Mouse (Mus musculus): Measurements from ENCODE around the gene Galnt9.
A peak's percentile ranks its signal among the peaks of the same experiment; 100 is the strongest.

Galnt9 gene

DNA sequence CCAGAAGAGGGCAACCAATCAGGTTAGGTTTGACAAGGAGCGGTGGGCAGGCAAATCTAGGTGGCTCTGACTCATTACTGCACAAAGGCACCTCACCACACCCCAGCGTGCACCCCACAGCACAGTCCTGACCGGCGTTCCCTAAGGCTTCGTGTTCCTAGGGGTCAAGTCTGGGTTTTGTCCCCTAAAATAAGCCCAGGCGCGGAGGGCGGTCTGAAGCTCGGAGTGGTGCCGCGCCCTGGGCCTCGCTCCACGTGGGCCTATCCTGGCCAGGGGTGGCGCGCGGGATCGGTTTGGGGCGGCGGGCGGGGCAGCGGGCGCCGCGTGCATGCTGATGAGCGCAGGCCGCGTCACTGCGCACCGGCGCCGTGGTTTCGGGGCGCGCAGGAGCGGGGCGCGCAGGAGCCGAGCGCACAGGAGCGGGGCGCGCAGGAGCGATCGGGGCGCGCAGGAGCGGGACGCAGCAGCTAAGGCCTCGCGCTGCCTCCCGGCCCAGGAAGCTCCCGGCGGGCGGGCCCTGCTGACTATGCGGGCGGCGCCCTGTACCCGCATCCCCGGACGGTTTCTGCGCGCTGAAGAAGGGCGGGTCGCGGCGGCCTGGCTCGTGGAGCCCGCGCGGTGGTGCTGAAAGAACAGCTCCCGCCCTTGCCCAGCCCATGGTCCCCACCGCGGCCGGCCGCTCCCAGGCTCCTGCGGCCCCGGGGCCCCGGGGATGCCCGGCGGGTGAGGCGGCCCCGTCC, at the start of gene Galnt9:
Gene Galnt9, plus strand, starts transcription at position 405 of the 740 bp plus-strand sequence.
- DNase-seq (ENCODE audit: low read depth, low spot score), result no peak

DNA sequence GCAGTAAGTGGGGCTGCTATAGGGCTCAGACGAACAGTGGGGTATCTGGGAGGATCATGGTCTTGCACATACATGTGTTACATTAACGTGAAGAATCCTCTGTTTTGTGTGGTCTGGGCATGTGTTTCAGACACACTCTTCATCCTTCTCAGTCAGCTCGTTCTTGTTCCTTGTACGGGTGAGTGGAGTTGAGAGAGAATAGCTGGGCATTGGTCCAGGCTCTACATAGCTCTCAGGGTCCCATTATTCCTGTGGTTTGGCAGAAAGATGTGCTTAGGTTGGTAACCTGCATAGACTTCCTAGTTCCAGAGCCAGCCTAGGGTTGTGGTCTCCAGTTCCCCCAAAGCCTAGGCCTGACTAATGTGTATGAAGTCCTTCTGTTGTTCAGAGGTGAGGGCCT, 49.8 kb upstream of the Galnt9 start:
- no peak for DNase-seq (ENCODE audit: low read depth, low spot score)

DNA sequence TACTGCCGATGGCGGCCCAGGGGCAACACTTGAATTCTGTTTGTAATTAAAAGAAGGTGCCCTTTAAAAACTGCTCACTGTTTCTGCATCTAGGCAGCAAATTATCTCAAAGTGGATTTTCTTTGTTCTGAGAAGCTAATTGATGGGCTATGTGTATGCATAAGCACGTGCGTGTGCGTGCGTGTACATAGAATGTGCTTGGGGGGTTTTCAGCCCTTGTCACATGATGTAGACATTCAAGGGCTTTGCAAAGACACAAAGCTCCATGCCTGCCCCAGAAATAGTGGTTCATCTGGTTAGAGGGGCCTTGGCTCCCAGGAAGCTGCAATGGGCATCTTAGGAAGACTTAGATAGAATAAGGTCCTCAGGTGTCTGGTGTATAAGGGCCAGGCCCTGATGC, 49.1 kb upstream of the Galnt9 start:
- no peak for DNase-seq (ENCODE audit: low read depth, low spot score)

DNA sequence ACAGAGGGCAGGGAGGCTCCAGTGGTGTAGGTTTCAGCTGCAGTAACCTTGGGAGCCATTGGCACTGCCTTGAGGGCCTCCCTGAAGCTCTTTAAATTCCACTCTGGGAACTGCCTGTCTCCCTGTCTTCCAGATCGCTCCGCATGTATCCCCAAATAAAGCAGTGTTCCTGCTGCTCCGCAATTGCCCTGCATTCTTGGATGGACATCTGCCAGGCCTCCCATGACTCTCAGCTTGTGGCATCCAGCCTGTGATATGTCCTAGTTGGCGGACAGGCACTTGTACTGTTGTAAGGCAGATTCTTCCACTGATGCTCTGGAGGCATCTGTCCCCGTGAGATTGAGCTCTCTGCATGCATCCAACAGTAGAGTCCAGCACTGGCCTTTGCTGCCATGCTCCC, 46.6 kb upstream of the Galnt9 start:
- peak; percentile 24 for DNase-seq (ENCODE audit: low read depth, low spot score)

DNA sequence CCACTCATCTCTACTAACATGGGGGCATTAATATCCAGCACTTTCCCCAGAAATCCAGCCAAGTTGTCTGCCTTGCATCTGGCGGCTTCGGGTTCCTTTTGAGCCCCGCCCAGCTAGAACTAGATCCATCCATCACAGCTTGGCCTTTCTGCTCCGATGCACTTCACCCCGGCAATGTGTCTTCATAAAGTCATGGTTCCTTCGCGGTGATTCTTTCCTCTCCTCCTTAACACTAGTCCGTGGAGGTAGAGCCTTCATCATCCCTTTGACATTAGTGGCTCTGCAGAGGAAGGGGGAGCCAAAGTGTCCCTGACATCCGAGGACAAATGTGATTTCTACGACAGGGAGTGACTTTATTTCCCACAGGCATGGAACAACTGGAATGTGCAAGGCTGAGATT, 46.1 kb upstream of the Galnt9 start:
- DNase-seq (ENCODE audit: low read depth, low spot score), result no peak

DNA sequence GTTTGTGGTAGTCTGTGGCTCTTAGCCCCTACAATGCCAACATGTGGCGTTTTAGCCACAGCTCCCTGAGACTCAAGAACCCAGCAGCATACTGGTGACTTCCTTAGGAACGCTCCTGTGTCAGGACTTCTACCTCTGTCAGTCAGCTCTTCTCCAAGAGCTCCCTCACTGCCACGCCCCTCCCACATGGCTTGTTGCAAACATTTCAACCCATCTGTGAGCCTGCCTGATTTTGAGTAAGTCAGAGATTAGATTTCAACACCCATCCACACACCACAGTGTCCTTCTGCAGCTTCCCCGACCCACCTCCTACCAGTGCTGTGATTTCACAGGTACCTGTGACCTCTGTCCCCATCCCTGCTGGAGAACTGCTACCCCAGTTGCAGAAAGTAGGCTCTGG, 43.9 kb upstream of the Galnt9 start:
- no peak for DNase-seq (ENCODE audit: low read depth, low spot score)

DNA sequence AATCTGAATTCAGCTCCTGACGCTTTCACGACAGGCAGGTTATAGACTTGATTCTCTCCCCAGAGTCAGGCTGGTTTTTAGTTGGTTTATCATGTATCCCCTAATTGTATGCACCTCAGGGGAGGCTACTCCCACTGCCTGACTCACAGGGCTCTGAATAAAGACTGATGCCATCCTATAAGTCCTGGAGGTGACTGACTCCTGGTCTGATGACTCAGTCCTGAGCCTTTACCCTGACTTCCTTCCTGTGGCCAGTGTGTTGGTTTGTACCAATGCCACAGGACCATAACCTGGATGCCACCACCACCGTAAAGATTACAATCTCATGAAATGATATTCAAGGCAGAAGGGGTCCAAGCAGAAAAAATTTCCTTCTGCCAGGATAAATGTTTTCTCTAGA, 40.8 kb upstream of the Galnt9 start:
- DNase-seq (ENCODE audit: low read depth, low spot score), result no peak

DNA sequence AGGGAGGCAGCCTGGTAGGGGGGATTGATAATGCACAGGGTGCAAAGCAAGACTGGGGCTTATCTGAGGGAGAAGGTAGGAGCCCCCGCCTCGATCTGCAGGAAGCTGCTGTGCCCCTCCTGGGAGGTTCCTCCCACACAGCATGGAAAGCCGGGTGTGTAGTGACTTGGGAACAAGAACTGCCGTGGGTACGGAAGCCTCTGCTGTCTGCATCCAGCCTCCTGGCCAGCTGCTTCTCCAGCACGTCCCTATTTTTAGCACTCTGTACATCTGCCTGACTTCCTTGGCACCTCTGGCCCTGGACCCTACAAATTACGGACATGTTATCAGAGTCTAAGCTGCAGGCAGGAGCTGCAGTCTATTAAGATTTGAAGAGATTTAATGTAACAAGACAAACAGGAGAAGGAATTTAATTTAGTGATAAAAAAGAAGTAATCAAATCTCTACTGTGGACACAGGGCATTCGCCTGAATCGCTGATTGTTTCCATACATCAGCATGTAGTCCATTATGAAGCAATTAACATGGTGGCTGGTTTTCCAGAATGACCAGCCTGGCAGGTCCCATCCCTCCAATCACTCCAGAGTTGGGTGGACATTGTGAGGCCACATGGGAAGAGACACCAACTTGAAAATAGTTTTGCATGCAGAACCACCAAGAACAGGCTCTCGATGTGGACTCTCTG, 38.4 kb upstream of the Galnt9 start:
- DNase-seq (ENCODE audit: low read depth, low spot score), result no peak

DNA sequence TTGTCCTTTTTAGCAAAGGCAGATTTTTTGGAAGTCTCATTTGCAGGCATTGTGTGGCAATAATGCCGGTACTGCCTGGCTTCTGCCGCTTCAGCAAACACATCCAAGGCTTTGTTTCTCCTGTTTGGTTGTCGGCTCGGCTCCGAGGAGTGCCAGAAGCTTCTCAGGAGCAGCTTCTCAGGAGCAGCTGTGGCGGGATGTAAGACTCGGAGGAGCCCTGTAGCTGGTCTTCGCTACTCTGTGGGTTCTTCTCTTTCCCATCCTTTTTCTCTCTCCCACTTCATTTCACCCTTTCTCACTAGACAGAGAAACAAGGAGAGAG, 37.9 kb upstream of the Galnt9 start:
- no peak for DNase-seq (ENCODE audit: low read depth, low spot score)

DNA sequence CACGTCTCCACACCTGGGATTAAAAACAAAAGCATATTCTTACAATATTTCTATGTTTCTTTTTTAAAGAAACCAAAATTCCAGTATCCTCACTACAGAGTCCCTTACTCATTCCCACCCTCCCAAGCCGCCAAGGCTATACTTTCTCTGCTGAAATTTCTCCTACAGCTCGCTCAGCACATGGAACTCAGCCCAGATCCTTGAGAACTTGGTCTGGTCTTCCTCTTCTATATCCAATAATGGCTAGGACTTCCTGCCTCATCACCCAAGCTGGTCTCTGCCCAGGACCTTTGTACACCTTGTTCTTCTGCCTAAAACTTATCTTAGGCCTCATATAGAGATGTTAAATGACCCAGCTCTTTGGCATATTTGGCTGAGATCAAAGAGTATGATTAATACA, 37.3 kb upstream of the Galnt9 start:
- DNase-seq (ENCODE audit: low read depth, low spot score), result no peak

DNA sequence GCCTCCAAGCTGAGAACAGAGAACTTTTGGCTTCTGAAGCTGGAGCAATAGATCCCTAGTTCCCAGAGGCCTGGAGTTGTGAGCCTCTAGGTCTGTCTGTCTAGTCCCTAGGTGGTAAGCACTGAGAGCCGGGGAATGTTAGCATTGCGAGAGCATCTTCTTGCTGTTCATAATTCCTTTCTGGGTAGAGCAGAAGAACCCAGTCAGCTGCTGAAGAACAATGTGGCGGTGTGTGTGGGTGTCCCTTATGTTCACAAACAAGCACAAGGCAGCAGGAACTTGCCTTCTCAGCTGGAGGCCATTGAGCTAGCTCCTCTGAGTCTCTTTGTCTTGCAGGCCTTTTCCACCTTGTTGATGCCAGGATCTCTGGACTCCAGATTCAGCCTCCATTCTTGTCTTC, 36.2 kb upstream of the Galnt9 start:
- DNase-seq (ENCODE audit: low read depth, low spot score), result no peak

DNA sequence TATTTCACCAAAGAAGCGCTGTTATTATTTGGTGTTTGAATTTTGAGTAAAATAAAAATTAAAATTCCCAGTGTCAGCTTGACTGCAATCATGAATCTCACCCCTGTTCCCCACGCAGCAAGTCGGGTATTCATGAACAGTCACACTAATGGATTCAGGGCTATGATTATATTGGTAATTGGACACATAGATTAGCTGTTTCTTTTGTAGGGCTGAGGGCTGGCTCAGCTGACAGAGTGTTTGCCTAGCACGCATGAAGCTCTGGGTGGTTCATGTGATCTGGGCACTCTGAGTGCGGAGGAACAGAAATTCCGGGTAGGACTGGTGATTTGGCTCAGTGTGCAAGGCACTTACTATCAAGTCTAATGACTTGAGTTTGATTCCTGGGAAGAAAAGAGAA, 33.8 kb upstream of the Galnt9 start:
- no peak for DNase-seq (ENCODE audit: low read depth, low spot score)

DNA sequence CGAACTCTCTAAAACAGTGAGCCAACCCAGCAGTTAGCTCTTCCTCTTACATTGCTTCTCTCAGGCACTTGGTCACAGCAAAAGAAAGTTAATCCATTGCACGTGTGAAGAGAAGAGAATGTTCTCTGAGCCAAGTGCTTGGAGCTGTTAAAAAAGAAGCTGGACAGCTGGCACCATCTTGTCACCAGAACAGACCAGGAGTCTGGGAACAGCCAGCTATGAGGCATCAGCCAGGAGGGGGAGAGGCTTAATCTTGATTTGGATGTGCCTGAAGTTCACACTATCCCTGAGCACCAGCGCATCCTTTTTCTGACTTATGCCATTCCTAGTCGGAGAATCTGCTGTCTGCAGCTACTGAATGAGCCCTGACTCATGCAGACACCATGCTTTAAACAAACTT, 30.4 kb upstream of the Galnt9 start:
- no peak for DNase-seq (ENCODE audit: low read depth, low spot score)

DNA sequence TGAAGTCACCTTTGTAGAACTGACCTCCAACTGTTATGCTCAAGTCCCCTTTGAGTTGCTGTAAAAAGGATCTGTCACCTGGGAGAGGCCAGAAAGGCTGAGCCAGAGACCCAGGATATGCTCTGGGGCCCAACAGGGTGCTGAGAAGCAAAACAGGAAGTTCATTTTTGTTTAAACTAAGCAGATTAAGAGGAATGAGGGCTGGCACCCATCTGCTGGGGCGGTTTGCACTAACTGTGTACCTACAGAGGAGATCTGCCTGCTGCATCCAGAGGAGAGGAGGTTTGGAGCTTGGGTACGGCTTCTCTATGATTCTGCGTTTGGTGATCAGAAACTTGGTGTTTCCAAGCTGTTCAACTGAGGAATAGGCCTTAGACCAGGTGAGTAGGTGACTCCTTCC, 29.5 kb upstream of the Galnt9 start:
- DNase-seq (ENCODE audit: low read depth, low spot score), result no peak

DNA sequence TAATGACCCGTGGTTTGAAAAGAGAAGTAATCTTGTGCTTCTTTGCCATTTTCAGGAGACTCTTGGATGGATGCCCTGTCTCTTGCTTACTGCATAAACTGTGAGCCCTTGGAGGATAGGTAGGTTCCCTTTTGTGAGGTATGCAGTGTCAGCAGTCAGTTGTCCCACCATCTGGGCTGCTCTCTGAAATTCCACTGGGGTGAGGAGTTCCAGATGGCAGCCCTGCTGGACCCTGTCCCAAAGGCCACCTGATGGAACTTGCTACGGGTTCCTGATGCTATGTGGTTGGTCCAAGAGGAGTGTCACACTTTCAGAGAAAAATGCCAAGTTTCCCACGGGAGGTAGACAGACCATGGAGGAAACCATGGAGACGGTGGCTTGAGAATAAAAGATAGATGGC, 27.8 kb upstream of the Galnt9 start:
- no peak for DNase-seq (ENCODE audit: low read depth, low spot score)

DNA sequence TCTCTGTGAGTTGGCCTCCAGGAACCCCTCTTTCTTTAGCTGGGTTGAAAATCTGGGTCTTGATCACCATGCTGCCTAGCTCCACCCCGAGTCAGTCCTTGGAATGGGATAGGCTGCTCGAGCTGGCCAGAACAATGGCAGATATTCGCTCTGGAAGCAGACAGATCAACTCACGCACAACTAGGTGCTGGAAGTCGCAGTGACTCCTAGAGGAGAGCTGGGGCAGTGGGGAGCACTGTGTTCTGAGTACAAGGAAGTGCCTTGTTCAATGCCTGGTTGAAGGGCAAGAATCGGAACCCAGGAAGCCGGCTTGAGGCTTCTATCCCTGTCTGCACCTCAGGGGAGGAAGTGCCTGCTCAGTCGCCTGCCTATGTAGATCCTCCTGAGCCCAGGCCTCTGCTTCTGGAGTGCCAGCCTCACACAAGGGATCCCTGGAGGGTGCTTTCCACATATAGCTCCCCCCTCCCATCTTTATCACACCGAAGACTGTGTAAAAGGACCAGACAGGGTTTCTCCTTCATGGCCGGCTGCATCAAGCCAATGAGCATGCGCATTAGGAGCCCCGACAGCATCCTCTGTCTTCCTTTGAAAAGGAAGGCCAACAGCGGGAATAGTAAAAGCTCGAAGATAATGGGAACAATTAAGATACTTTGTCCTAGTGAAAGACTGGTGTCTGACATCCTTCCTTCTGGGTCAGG, 25.9 kb upstream of the Galnt9 start:
- no peak for DNase-seq (ENCODE audit: low read depth, low spot score)

DNA sequence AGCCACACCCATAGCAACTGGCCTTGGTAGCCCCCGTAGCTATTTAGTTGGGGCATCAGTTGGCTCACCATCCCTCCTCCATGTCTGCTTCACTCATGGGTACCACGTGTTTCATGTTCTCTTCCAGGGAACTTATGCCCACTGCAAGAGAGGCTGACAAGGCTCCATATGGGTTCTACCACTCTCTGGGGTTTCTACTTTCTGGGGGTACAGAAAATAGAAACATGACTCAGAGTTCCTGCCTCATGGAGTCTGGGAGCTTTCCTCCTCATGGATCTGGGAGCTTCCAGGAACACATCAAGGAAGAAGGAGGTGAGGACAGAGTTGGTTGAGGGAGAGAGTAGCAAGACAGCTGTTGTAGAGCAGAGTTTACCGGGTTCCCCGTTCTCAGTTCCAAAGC, 23.2 kb upstream of the Galnt9 start:
- no peak for DNase-seq (ENCODE audit: low read depth, low spot score)

DNA sequence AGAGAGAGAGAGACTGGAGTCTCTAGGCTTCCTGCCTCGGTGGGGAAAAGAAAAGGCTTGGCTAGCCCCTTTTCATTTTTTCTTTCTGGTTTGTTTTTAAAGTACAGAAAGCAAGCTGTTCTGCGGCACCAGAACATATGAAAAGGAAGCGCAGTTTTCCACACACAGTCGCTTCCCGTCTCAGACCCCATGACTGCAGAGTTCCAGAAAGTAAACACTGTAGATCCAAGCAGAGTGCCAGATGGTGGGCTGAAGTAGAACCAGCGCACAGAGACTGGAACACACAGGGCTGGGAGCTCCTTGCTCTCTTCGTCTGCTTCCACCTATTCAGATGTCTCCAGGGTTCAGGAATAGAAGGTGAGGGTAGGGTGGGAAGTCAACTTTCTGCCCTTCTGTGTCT, 22.3 kb upstream of the Galnt9 start:
- no peak for DNase-seq (ENCODE audit: low read depth, low spot score)

DNA sequence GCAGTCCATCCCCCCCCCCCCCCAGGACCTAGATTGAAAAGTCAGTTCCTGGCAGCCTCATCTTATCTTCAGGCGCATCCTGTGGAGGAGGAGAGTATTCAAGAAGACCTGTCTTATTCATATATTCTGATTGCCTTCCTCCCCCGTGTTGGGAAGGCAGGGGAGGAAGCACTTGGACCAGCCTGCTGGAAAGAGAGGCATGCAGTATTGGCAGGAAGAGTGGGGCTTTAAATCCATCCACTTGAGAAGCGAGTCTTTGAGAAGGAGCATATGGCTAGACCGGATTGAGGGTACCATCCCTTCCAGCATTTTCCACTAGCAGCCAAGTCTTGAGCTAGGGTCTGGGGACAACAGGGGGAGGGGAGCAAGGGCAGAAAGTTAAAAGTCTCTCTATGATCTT, 20.9 kb upstream of the Galnt9 start:
- DNase-seq (ENCODE audit: low read depth, low spot score), result no peak

DNA sequence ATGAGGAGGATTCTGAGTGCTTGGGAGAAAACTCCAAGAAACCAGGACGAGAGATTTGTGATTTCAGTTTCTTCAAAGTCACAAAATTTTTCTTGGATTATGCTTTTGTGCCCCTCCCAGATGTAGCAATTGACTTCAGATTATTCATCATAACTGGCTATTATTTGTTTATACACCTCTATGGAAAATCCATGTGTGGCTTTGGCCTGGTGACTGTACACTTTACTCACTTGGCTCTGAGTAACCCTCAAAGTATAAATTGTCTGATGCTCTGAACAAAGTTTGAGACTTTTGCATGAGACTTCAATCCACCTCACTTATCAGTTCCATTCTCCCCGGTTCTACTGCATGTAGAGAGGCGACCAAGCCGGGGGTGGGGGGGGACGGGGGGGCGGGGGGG, 18.5 kb upstream of the Galnt9 start:
- DNase-seq (ENCODE audit: low read depth, low spot score), result no peak

DNA sequence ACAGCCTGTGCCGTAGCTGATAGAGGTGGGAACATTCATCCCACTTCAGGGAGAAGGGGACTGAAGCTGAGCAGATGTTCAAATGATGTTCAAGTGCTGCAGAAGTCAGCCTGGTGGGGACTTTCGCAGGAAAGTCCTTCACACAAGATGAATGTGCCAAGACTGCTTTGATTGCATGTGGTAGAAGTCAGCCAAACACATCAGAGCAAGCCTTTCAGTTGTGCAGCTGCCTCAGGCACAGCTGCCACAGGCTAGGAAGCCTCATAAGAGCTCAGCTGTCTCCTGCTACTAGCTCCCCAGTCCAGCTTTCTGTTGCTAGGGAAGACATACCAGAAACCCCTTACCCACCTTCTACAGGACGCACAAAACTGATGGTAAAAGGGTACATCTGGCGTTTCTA, 17.6 kb upstream of the Galnt9 start:
- no peak for DNase-seq (ENCODE audit: low read depth, low spot score)

DNA sequence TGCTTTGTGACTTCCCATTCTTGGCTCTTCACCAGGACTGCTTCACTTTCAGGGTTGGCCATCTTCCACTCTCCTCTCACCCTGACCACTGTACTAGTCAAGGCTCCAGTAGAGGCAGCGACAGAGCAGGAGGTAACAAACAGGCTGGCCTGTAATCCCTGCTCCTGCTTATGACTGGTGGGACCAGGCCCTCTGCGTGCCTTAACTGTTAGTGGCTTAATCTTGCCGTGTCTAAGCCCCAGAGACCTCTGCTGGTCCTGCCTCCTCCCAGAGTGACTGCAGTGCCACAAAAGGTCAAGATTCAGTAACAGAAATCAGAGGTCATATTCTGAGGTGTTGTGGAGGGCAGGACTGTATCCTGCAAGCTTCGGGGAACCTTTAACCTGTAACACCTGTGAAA, 13.1 kb upstream of the Galnt9 start:
- DNase-seq (ENCODE audit: low read depth, low spot score), result no peak

DNA sequence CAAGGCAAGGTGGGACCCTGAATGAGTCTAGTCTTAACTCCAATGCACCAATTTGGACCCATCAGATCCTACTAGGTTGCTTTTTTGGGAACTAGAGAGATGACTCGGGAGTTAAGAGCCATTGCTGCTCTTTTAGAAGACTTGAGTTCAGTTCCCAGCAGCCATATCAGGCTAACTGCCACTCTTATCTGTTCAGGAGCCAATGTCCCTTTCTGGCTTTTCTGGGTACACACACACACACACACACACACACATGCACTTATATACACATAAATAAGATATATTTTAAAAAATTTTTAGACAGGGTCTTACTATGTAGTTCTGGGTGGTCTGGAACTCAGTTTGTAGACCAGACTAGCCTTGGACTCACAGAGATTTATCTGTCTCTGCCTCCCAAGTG, 9.8 kb upstream of the Galnt9 start:
- DNase-seq (ENCODE audit: low read depth, low spot score), result no peak
